Mouse (Mus musculus): ENCODE measurements around the gene Tnfsf12. TPM values are rescaled to one million over a fixed set of nuclear protein-coding genes. Genes with fewer than 3 reads are reported as not detected.

Tnfsf12 gene
- polyA plus RNA-seq, 1 experiment from 2014 or later = 8.0 TPM

DNA sequence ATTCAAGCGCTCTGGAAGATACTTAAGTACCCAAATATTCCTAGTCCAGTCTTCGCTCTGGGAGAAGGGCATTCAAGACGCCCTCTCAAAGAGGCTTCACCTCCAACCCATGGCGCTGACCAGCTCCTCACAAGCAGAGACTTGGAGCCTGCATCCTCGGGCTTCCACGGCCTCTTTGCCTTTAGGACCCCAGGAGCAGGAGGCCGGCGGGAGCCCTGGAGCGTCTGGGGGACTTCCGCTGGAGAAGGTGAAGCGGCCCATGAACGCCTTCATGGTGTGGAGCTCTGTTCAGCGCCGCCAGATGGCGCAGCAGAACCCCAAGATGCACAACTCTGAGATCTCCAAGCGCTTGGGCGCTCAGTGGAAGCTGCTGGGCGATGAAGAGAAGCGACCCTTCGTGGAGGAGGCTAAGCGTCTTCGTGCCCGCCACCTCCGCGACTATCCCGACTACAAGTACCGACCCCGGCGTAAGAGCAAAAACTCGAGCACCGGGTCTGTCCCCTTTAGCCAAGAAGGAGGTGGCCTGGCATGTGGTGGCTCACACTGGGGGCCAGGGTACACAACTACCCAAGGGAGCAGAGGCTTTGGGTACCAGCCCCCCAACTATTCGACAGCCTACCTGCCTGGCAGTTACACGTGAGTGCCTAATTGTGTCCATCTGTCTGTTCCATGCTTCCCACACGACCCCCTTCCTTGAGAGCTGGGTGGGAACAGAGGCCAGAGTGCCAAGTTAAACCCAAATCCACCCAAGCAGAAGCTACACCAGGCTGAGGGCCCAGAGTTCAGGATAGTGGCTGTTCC is 40.2 kb downstream of the Tnfsf12 start, which contains the start of gene Sox15:
Sox15 (plus strand) TSS at position 51 of the 801 bp plus-strand sequence.
- ATAC-seq (replicated peaks; ENCODE audit: low FRiP score, low TSS enrichment, low read depth) (peak; percentile 71), DNase-seq (ENCODE audit: low spot score) (peak; percentile 86)
- peak within 1 kb of the TSS; percentile 22; the same call in 1 of the 2 replicates for H3K27ac ChIP-seq (ENCODE audit: low read depth)
- H3K9ac ChIP-seq (ENCODE audit: low read length) = no peak within 1 kb of the TSS
- no peaks in the 10 kb centered on the region for H3K27me3 ChIP-seq (replicated peaks; ENCODE audit: control insufficient read depth, insufficient read depth, low read length)
- WGBS = 24% methylated on average over 34 of the region's 34 CpGs
- peaks cover 6% of the 10 kb centered on the region; the same call in 1 of the 2 replicates for H3K4me1 ChIP-seq (replicated peaks; ENCODE audit: control insufficient read depth, insufficient read depth, low read length)
- no peaks in the 10 kb centered on the region for H3K9me3 ChIP-seq (ENCODE audit: control insufficient read depth, low read length)
- H3K4me2 ChIP-seq (ENCODE audit: low read length) = no peak within 1 kb of the TSS
- peaks cover 83% of the 10 kb centered on the region for H3K36me3 ChIP-seq (ENCODE audit: control insufficient read depth, insufficient read depth, low read length)
- no peak within 1 kb of the TSS for H3K4me3 ChIP-seq (ENCODE audit: low read depth, low read length)

DNA sequence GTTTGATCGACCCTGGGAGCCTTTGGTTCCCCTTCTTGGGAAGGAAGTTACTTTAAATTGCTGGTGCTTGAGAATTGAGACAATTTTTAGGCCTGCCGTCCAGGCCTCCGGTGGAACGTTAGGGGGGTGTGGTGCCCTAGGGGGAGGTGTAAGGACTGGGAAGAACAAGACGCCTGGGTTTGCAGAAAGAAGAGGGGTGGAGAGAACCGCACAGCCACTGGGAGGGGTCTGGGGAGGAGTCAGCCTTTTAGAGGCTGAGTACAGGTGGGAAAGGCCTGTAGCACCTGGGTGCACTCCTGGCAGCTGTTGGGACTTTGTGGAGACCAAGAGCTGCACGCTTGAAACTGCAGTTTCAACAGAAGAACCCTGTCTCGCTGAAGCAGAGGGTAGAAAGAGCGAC is 40.9 kb downstream of the Tnfsf12 start:
- peak; percentile 57 for DNase-seq (ENCODE audit: low spot score)

GRCm38 (mm10) chr11:69653399-69653798 is 42.2 kb downstream of the Tnfsf12 start:
- Histone ChIP-seq H3K9ac (ENCODE audit: low read length) (no peak overlapping the region), H3K4me2 (ENCODE audit: low read length) (no peak overlapping the region), H3K27me3 (replicated peaks; ENCODE audit: control insufficient read depth, insufficient read depth, low read length) (no peaks in the 10 kb centered on the region), H3K27ac (ENCODE audit: low read depth) (no peak overlapping the region), H3K4me1 (replicated peaks; ENCODE audit: control insufficient read depth, insufficient read depth, low read length) (peaks cover 6% of the 10 kb centered on the region; the same call in 1 of the 2 replicates), H3K36me3 (ENCODE audit: control insufficient read depth, insufficient read depth, low read length) (peaks cover 84% of the 10 kb centered on the region), H3K9me3 (ENCODE audit: control insufficient read depth, low read length) (no peaks in the 10 kb centered on the region), H3K4me3 (ENCODE audit: low read depth, low read length) (no peak overlapping the region)
- ATAC-seq (replicated peaks; ENCODE audit: low FRiP score, low TSS enrichment, low read depth) = no peak
- DNase-seq (ENCODE audit: low spot score) = no peak
- 69% methylated on average over 5 of the region's 5 CpGs for WGBS

More for the DNA sequence above, 40.9 kb downstream of the Tnfsf12 start:
- Histone ChIP-seq H3K4me3 (ENCODE audit: low read depth, low read length) (no peak overlapping the region), H3K36me3 (ENCODE audit: control insufficient read depth, insufficient read depth, low read length) (peaks cover 84% of the 10 kb centered on the region), H3K27me3 (replicated peaks; ENCODE audit: control insufficient read depth, insufficient read depth, low read length) (no peaks in the 10 kb centered on the region), H3K9ac (ENCODE audit: low read length) (no peak overlapping the region), H3K9me3 (ENCODE audit: control insufficient read depth, low read length) (no peaks in the 10 kb centered on the region), H3K27ac (ENCODE audit: low read depth) (peak overlapping the region; percentile 22; the same call in 1 of the 2 replicates), H3K4me1 (replicated peaks; ENCODE audit: control insufficient read depth, insufficient read depth, low read length) (peaks cover 6% of the 10 kb centered on the region; the same call in 1 of the 2 replicates), H3K4me2 (ENCODE audit: low read length) (no peak overlapping the region)
- ATAC-seq (replicated peaks; ENCODE audit: low FRiP score, low TSS enrichment, low read depth) = no peak
- 39% methylated on average over 9 of the region's 9 CpGs for WGBS

DNA sequence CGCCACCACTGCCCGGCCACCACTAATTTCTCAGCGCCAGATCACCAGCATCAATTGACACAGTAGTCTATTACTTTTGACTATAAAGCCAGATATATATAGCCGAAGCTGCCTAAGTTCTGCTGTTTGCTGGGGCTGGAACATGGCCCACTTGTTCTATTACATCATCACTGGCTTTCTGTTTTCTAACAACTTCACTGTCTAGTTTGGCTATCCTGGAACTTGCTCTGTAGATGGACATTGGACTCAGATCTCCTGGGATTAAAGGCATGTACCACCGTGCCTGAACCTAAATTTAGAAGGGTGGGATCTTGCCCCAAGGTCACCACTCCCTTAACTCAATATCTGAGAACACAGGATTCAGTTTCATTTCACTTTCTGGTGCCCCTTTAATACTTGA is 49.8 kb downstream of the Tnfsf12 start:
- H3K4me3 ChIP-seq (ENCODE audit: low read depth, low read length) = no peak overlapping the region
- DNase-seq (ENCODE audit: low spot score) = no peak
- no peaks in the 10 kb centered on the region for H3K27me3 ChIP-seq (replicated peaks; ENCODE audit: control insufficient read depth, insufficient read depth, low read length)
- ATAC-seq (replicated peaks; ENCODE audit: low FRiP score, low TSS enrichment, low read depth) = no peak
- no peak overlapping the region for H3K9ac ChIP-seq (ENCODE audit: low read length)
- 89% methylated on average over 5 of the region's 5 CpGs for WGBS
- H3K27ac ChIP-seq (ENCODE audit: low read depth) = no peak overlapping the region
- H3K4me2 ChIP-seq (ENCODE audit: low read length) = no peak overlapping the region
- no peaks in the 10 kb centered on the region for H3K4me1 ChIP-seq (replicated peaks; ENCODE audit: control insufficient read depth, insufficient read depth, low read length)
- no peaks in the 10 kb centered on the region for H3K9me3 ChIP-seq (ENCODE audit: control insufficient read depth, low read length)
- H3K36me3 ChIP-seq (ENCODE audit: control insufficient read depth, insufficient read depth, low read length) = peaks cover 96% of the 10 kb centered on the region

MicroRNAs encoded within 50 kb of the gene (microRNA counts, 519-probe panel; counts per million panel counts)
- microRNA mmu-miR-1934 = not detected

Small RNA genes within 50 kb of the gene (microRNA-seq; reads per million reads assigned to microRNA genes)
- gene Mir1934 = 4.5 reads per million, percentile 32 among the genes with 10 or more reads in this experiment

Other genes starting within 250 kb of the Tnfsf12 start
- 0.98 and 1.9 TPM in 2 replicates for gene Dnah2, start 146.7 kb downstream of the Tnfsf12 start, polyA plus RNA-seq (2014; fragmentation: Nextera tagmentation; extraction: Ambion mirVana)
- gene Efnb3, start 135.6 kb downstream of the Tnfsf12 start, polyA plus RNA-seq (2014; fragmentation: Nextera tagmentation; extraction: Ambion mirVana) = 4.0 and 4.9 TPM in 2 replicates
- gene Wrap53, start 115.6 kb downstream of the Tnfsf12 start, polyA plus RNA-seq (2014; fragmentation: Nextera tagmentation; extraction: Ambion mirVana) = 26.8 and 31.8 TPM in 2 replicates
- gene Trp53, start 115.5 kb downstream of the Tnfsf12 start, polyA plus RNA-seq (2014; fragmentation: Nextera tagmentation; extraction: Ambion mirVana) = 176 and 192 TPM in 2 replicates
- 7.3 and 8.2 TPM in 2 replicates for gene Atp1b2, start 89.9 kb downstream of the Tnfsf12 start, polyA plus RNA-seq (2014; fragmentation: Nextera tagmentation; extraction: Ambion mirVana)
- gene Shbg, start 77.9 kb downstream of the Tnfsf12 start, polyA plus RNA-seq (2014; fragmentation: Nextera tagmentation; extraction: Ambion mirVana) = not detected in 2 replicates
- gene Sat2, start 73.8 kb downstream of the Tnfsf12 start, polyA plus RNA-seq (2014; fragmentation: Nextera tagmentation; extraction: Ambion mirVana) = 16.8 and 18.1 TPM in 2 replicates
- 22.6 and 23.0 TPM in 2 replicates for gene Fxr2, start 62.9 kb downstream of the Tnfsf12 start, polyA plus RNA-seq (2014; fragmentation: Nextera tagmentation; extraction: Ambion mirVana)
- 0.35 TPM in 1 of 2 replicates, not detected in the other for gene Sox15, start 40.5 kb downstream of the Tnfsf12 start, polyA plus RNA-seq (2014; fragmentation: Nextera tagmentation; extraction: Ambion mirVana)
- gene Mpdu1, start 33.2 kb downstream of the Tnfsf12 start, polyA plus RNA-seq (2014; fragmentation: Nextera tagmentation; extraction: Ambion mirVana) = 32.1 and 39.3 TPM in 2 replicates
- 12.4 and 16.3 TPM in 2 replicates for gene Cd68, start 29.7 kb downstream of the Tnfsf12 start, polyA plus RNA-seq (2014; fragmentation: Nextera tagmentation; extraction: Ambion mirVana)
- gene Eif4a1, start 23.4 kb downstream of the Tnfsf12 start, polyA plus RNA-seq (2014; fragmentation: Nextera tagmentation; extraction: Ambion mirVana) = 645 and 692 TPM in 2 replicates
- 79.1 and 90.8 TPM in 2 replicates for gene Senp3, start 13.8 kb downstream of the Tnfsf12 start, polyA plus RNA-seq (2014; fragmentation: Nextera tagmentation; extraction: Ambion mirVana)
- gene Tnfsf13, start 10.1 kb downstream of the Tnfsf12 start, polyA plus RNA-seq (2014; fragmentation: Nextera tagmentation; extraction: Ambion mirVana) = 0.48 TPM in 1 of 2 replicates, not detected in the other
- 2.3 and 3.7 TPM in 2 replicates for gene Tnfsfm13, start 249 bp upstream of the Tnfsf12 start, polyA plus RNA-seq (2014; fragmentation: Nextera tagmentation; extraction: Ambion mirVana)
- gene Polr2a, start 62.8 kb upstream of the Tnfsf12 start, polyA plus RNA-seq (2014; fragmentation: Nextera tagmentation; extraction: Ambion mirVana) = 35.2 and 38.7 TPM in 2 replicates
- gene Slc35g3, start 66.1 kb upstream of the Tnfsf12 start, polyA plus RNA-seq (2014; fragmentation: Nextera tagmentation; extraction: Ambion mirVana) = not detected in 2 replicates
- 2.8 and 3.3 TPM in 2 replicates for gene Zbtb4, start 70.1 kb upstream of the Tnfsf12 start, polyA plus RNA-seq (2014; fragmentation: Nextera tagmentation; extraction: Ambion mirVana)
- 3.5 and 4.4 TPM in 2 replicates for gene Chrnb1, start 100.1 kb upstream of the Tnfsf12 start, polyA plus RNA-seq (2014; fragmentation: Nextera tagmentation; extraction: Ambion mirVana)
- gene Fgf11, start 106.0 kb upstream of the Tnfsf12 start, polyA plus RNA-seq (2014; fragmentation: Nextera tagmentation; extraction: Ambion mirVana) = 1.1 and 1.4 TPM in 2 replicates
- 16.1 and 22.9 TPM in 2 replicates for gene Tmem102, start 109.8 kb upstream of the Tnfsf12 start, polyA plus RNA-seq (2014; fragmentation: Nextera tagmentation; extraction: Ambion mirVana)
- gene Gm39566, start 119.4 kb upstream of the Tnfsf12 start, polyA plus RNA-seq (2014; fragmentation: Nextera tagmentation; extraction: Ambion mirVana) = not detected in 2 replicates
- not detected in 2 replicates for gene Spem2, start 122.6 kb upstream of the Tnfsf12 start, polyA plus RNA-seq (2014; fragmentation: Nextera tagmentation; extraction: Ambion mirVana)
- 0.17 TPM in 1 of 2 replicates, not detected in the other for gene Spem1, start 126.3 kb upstream of the Tnfsf12 start, polyA plus RNA-seq (2014; fragmentation: Nextera tagmentation; extraction: Ambion mirVana)
- 8.5 TPM in 2 replicates for gene Nlgn2, start 141.9 kb upstream of the Tnfsf12 start, polyA plus RNA-seq (2014; fragmentation: Nextera tagmentation; extraction: Ambion mirVana)
- 436 and 455 TPM in 2 replicates for gene Tmem256, start 142.7 kb upstream of the Tnfsf12 start, polyA plus RNA-seq (2014; fragmentation: Nextera tagmentation; extraction: Ambion mirVana)
- gene Plscr3, start 150.5 kb upstream of the Tnfsf12 start, polyA plus RNA-seq (2014; fragmentation: Nextera tagmentation; extraction: Ambion mirVana) = 92.1 and 94.4 TPM in 2 replicates
- gene Tnk1, start 162.9 kb upstream of the Tnfsf12 start, polyA plus RNA-seq (2014; fragmentation: Nextera tagmentation; extraction: Ambion mirVana) = 10.3 and 12.2 TPM in 2 replicates
- gene Tmem95, start 182.2 kb upstream of the Tnfsf12 start, polyA plus RNA-seq (2014; fragmentation: Nextera tagmentation; extraction: Ambion mirVana) = 0.38 TPM in 1 of 2 replicates, not detected in the other
- gene Kctd11, start 185.6 kb upstream of the Tnfsf12 start, polyA plus RNA-seq (2014; fragmentation: Nextera tagmentation; extraction: Ambion mirVana) = 3.5 and 4.4 TPM in 2 replicates
- 8.1 and 9.3 TPM in 2 replicates for gene Acap1, start 199.7 kb upstream of the Tnfsf12 start, polyA plus RNA-seq (2014; fragmentation: Nextera tagmentation; extraction: Ambion mirVana)
- gene 2810408A11Rik, start 205.1 kb upstream of the Tnfsf12 start, polyA plus RNA-seq (2014; fragmentation: Nextera tagmentation; extraction: Ambion mirVana) = 8.8 and 10.7 TPM in 2 replicates
- 13.3 and 14.5 TPM in 2 replicates for gene Neurl4, start 205.2 kb upstream of the Tnfsf12 start, polyA plus RNA-seq (2014; fragmentation: Nextera tagmentation; extraction: Ambion mirVana)
- 71.2 and 72.3 TPM in 2 replicates for gene Gps2, start 218.0 kb upstream of the Tnfsf12 start, polyA plus RNA-seq (2014; fragmentation: Nextera tagmentation; extraction: Ambion mirVana)
- 1,854 and 1,877 TPM in 2 replicates for gene Eif5a, start 226.1 kb upstream of the Tnfsf12 start, polyA plus RNA-seq (2014; fragmentation: Nextera tagmentation; extraction: Ambion mirVana)
- gene Ybx2, start 239.9 kb upstream of the Tnfsf12 start, polyA plus RNA-seq (2014; fragmentation: Nextera tagmentation; extraction: Ambion mirVana) = 4.6 and 4.8 TPM in 2 replicates

Measured in intestine, embryonic 14.5 days (tissue).